Mouse (Mus musculus): ENCODE data around the gene Hpse. TPM values are rescaled to one million over a fixed set of nuclear protein-coding genes. Genes with fewer than 3 reads are reported as not detected.

The Hpse gene
- total RNA-seq, 2 experiments from 2014 or later: 0.89 to 1.0 TPM

DNA sequence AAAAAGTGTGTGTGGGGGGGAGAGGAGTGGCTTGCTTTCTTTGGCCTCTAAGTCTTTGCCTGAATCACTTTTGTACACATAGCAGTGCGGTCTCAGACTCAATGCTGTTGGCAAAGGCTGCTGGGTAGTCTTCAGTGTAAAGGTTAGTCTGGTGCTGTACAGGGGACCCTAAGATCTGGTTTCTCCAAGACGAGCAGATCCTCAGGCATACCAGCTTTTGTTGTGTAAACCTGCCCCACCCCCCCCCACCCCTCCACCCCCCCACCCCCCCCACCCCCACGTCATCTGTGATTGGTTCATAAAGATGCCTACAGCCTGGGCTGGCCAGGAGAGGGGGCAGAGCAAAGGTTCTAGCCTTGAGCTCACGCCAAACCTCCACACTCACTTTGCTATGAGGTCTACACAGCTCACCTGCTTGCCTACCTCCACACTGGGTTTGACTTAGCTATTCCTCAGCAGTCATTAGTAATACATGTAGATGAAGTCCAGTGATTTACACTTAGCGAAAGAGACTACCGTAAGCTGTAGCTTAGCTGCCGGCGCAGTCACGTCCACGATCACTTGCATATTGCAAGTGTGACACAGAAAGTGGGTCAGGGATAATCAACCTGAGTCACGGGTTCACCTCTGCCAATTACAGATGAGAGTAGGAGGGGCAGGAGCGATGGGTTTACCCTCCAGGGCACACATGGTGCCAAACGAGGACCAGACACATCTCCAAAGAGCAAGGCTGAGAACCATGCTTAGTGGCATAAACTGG lies 18.5 kb downstream of the Hpse start:
- DNase-seq (ENCODE audit: low spot score): no peak
- intact Hi-C loops (cut with DNase I): no loop called here

GRCm38 (mm10) chr5:100697886-100698285 lies 21.6 kb downstream of the Hpse start:
- intact Hi-C loops (cut with DNase I): no loop called here
- no peak for DNase-seq (ENCODE audit: low spot score)

- no peak for DNase-seq (ENCODE audit: low spot score)
- intact Hi-C loops (cut with DNase I): no loop called here
Observed at GRCm38 (mm10) chr5:100697398-100697797, 22.1 kb downstream of the Hpse start.

DNA sequence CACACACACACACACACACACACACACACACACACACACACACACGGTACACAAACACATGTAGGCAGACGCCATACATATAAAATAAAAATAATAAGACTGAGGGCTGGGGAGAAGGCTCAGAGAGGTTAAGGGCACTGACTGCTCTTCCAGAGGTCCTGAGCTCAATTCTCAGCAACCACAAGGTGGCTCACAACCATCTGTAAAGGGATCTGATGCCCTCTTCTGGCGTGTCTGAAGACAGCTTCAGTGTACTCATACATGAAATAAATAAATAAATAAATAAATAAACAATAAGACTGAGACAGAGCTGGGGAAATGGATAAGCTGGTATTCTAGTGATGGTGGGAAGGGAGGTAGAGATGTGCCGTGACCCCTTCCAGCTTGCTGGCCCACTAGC lies 33.9 kb downstream of the Hpse start:
- DNase-seq (ENCODE audit: low spot score): no peak
- intact Hi-C loops (cut with DNase I): no loop called here

- intact Hi-C loops (cut with DNase I): no loop called here
- DNase-seq (ENCODE audit: low spot score): no peak
Observed at GRCm38 (mm10) chr5:100680542-100680933, 39.0 kb downstream of the Hpse start.

GRCm38 (mm10) chr5:100679911-100680541 lies 39.5 kb downstream of the Hpse start:
- DNase-seq (ENCODE audit: low spot score): no peak
- intact Hi-C loops (cut with DNase I): no loop called here

DNA sequence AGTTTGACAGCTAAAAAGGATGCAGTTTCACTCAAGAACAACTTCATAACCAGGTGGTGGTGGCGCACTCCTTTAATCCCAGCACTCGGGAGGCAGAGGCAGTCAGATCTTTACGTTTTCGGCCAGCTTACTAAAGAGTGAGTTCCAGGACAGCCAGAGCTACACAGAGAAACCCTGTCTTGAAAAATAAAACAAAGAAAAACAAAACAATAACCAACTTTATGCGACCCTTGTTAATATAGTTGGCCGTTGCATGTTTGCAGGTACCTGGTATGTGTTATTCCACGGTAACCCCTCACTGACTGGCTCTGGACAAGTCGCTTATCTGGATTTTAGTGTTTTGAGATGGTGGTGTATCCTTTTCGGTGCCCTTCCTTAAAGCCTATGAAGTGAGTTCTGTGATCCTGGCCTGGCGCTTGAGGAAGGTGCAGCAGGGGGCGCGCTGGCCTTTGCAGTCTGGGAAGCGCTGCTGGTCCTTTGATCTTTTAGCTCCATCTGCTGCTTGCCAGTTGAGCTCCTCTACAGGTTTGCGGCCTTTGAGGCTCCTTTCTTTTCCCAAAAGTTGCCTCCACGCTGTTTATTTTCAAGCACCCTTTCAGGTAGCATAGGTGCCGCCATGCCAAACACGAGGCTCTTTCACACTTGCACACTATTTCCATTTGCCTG lies 44.7 kb downstream of the Hpse start, which contains the start of gene Coq2:
Coq2 (minus strand) TSS at position 430 of the 666 bp plus-strand sequence.
- intact Hi-C loops (cut with DNase I): loop anchor here (1.0 kb wide), 1 partner anchor 240 kb away; no protein-coding TSS in a partner anchor
- DNase-seq (ENCODE audit: low spot score): peak; percentile 53

GRCm38 (mm10) chr5:100673745-100674486 lies 45.6 kb downstream of the Hpse start:
- DNase-seq (ENCODE audit: low spot score): peak; percentile 76
- intact Hi-C loops (cut with DNase I): no loop called here

GRCm38 (mm10) chr5:100672403-100672802 lies 47.1 kb downstream of the Hpse start:
- no peak for DNase-seq (ENCODE audit: low spot score)
- intact Hi-C loops (cut with DNase I): no loop called here

- intact Hi-C loops (cut with DNase I): no loop called here
- DNase-seq (ENCODE audit: low spot score): no peak
Observed at GRCm38 (mm10) chr5:100671897-100672296, 47.6 kb downstream of the Hpse start.

- intact Hi-C loops (cut with DNase I): no loop called here
Observed at GRCm38 (mm10) chr5:100671398-100671797, 48.1 kb downstream of the Hpse start.

DNA sequence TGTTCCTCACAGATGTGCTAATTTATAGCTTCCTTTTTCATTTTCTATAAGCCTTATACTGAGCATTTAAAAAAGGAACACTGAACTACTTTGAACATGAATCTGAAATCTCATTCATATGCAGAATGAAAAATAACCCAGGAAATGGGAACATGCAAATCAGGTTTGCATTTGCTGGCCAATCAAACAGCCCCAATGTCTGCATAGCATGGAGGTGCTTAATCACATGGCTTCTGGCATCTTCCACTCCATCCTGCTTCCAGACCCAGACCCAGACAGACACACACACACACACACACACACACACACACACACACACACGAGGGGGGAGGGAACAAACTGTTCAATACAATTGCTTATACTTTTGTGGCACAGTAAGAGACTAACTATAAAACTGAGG lies 52.6 kb downstream of the Hpse start:
- intact Hi-C loops (cut with DNase I): no loop called here
- no peak for DNase-seq (ENCODE audit: low spot score)

More at GRCm38 (mm10) chr5:100671398-100671797, 48.1 kb downstream of the Hpse start:
- no peak for DNase-seq (ENCODE audit: low spot score)

GRCm38 (mm10) chr5:100663854-100664253 lies 55.7 kb downstream of the Hpse start:
- intact Hi-C loops (cut with DNase I): loop anchor here (2.0 kb wide), 1 partner anchor 117 kb away; no protein-coding TSS in a partner anchor
- no peak for DNase-seq (ENCODE audit: low spot score)

GRCm38 (mm10) chr5:100663011-100663410 lies 56.5 kb downstream of the Hpse start:
- DNase-seq (ENCODE audit: low spot score): no peak
- intact Hi-C loops (cut with DNase I): no loop called here

GRCm38 (mm10) chr5:100658460-100658859 lies 61.1 kb downstream of the Hpse start:
- intact Hi-C loops (cut with DNase I): no loop called here

DNA sequence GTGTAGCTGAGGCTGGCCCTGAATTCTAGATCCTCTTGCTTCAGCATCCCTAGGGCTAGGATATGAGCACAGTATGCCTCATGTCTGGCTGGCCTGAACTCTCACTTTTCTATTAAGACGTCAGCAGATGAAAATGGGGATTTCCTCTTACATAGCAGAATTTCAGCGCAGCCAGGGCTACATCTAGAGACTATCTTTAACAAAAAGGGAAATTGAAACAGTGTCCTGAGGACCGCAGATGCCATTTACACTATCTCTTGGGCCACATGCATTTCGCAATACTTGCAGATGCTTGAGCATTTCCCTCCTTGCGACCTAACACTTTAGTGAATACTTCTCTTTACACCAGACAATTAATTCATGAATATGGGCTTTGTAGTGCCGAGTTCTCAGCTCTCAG lies 63.2 kb downstream of the Hpse start:
- intact Hi-C loops (cut with DNase I): no loop called here
- DNase-seq (ENCODE audit: low spot score): no peak

More at GRCm38 (mm10) chr5:100658460-100658859, 61.1 kb downstream of the Hpse start:
- DNase-seq (ENCODE audit: low spot score): no peak

DNA sequence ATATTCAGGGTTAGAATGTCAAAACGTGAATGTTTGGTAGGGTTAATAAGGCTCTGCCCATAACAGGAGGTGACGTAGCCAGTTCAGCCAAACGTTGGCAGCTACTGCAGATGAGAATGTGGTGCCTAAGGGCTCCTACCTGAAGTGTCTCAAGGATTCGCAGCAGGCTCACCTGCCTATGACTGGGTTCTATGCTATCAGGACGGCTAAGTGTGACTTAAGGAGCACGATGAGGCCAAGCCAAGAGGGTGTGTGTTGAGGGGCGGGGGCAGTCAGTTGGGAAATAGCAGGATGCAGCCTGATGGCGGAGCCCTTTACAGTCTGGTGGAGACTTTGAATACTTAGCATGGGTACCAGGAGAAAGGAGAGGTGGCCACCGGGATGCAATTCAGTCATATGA lies 67.2 kb downstream of the Hpse start:
- intact Hi-C loops (cut with DNase I): no loop called here
- no peak for DNase-seq (ENCODE audit: low spot score)

GRCm38 (mm10) chr5:100651486-100651885 lies 68.0 kb downstream of the Hpse start:
- intact Hi-C loops (cut with DNase I): no loop called here
- no peak for DNase-seq (ENCODE audit: low spot score)

DNA sequence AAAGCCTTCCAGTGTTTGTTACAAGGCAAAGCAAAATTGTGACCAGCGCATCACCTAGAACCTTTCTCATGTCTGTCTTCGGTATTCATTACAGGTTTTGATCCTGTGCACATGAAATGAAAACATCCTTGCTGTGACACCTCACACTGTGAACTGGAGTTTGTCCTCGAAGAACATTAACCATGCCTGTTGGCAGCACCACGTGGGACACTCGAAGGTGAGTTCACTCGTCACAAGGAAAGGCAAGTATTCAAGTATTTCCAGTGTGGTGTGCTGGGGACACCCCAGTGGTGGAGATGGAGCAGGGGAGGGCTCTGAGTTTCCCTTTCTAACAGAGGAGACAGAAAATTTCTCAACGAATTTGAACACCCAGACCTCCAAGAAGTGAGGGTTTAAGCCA lies 68.5 kb downstream of the Hpse start:
- intact Hi-C loops (cut with DNase I): no loop called here
- DNase-seq (ENCODE audit: low spot score): no peak

DNA sequence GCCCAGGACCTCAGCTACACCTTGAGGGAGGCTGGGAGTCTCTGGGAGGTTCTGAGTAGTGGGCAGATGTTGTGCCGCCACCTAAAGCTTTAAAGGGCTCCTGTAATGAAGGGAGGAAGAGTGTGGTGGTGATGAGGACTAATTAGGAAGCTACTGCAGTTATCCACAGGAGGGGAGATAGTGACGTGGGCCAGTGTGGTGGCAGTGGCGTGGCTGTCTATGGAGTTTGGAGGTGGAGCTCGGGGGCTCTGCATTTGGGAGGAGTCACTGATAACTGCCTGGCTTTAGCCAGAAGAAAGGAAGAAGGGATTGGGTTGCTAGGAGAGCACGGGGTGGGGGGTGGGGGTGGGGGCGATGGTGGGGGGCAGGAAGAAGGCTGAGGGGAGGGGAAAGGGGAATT lies 71.0 kb downstream of the Hpse start:
- intact Hi-C loops (cut with DNase I): no loop called here
- no peak for DNase-seq (ENCODE audit: low spot score)
